Mouse (Mus musculus) megakaryocyte, embryonic 14.5 days (primary cell): ENCODE results near the gene Tmem238l.

Experiments used
- FLI1 ChIP-seq: IDR thresholded peaks from 2 replicates; pipeline ENCODE4 v1.6.1; 2012; ENCODE audit warnings: low read length, inconsistent platforms, mixed read lengths
- GATA1 ChIP-seq: IDR thresholded peaks from 3 replicates; pipeline ENCODE4 v1.6.1; 2012; ENCODE audit warnings: mixed read lengths, low read length, inconsistent platforms, borderline replicate concordance

GRCm38 (mm10) chr11:66963462-66963861, 7.0 kb downstream of the Tmem238l start:
- TF ChIP-seq GATA1 (no peak), FLI1 (no peak)
